Mouse (Mus musculus) G1E (cell line): Measurements from ENCODE around the gene Cd28. TPM values are rescaled to one million over a fixed set of nuclear protein-coding genes. Genes with fewer than 3 reads are reported as not detected.

Experiments used
- ATAC-seq: 2 replicates; pipeline ENCODE4 v1.8.0; 2016; ENCODE audit warnings: mild to moderate bottlenecking; ENCODE audit not compliant: insufficient number of reproducible peaks, poor library complexity, low FRiP score, severe bottlenecking; ENCODE audit errors: extremely low read depth
- DNase-seq: peaks from one replicate; pipeline ENCODE4 v3.0.0; 2012; ENCODE audit warnings: low spot score
- H3K27me3 ChIP-seq: 2 replicates; pipeline ENCODE4 v1.6.1; 2012; ENCODE audit warnings: mild to moderate bottlenecking, low read length, inconsistent platforms; ENCODE audit not compliant: insufficient read depth
- H3K36me3 ChIP-seq: replicated peaks from 2 replicates; pipeline ENCODE3; 2012; ENCODE audit warnings: mild to moderate bottlenecking, inconsistent platforms
- H3K4me1 ChIP-seq: 2 replicates; pipeline ENCODE4 v1.6.1; 2012; ENCODE audit warnings: low read depth, low read length, inconsistent platforms, mixed read lengths; ENCODE audit not compliant: insufficient read depth
- H3K4me3 ChIP-seq: 2 replicates; pipeline ENCODE4 v1.5.1; 2012; ENCODE audit warnings: low read depth, mild to moderate bottlenecking, inconsistent platforms, low read length, moderate library complexity, mixed read lengths
- H3K9me3 ChIP-seq: replicated peaks from 2 replicates; pipeline ENCODE4 v1.6.1; 2012; ENCODE audit warnings: inconsistent platforms
- CTCF ChIP-seq: IDR thresholded peaks from 2 replicates; pipeline ENCODE4 v1.5.1; 2012; ENCODE audit warnings: low read depth, low read length, inconsistent platforms, mixed read lengths
- GATA1 ChIP-seq: IDR thresholded peaks from 2 replicates; pipeline ENCODE4 v1.6.1; 2012; ENCODE audit warnings: borderline replicate concordance, low read length, inconsistent platforms, mixed read lengths
- GATA2 ChIP-seq: IDR thresholded peaks from 2 replicates; pipeline ENCODE4 v1.6.1; 2012; ENCODE audit warnings: low read depth, low read length, inconsistent platforms, borderline replicate concordance
- POLR2AphosphoS5 ChIP-seq: IDR thresholded peaks from 2 replicates; pipeline ENCODE4 v1.6.1; 2012; ENCODE audit warnings: low read depth, low read length, inconsistent platforms; ENCODE audit not compliant: insufficient replicate concordance
- TAL1 ChIP-seq: conservative IDR thresholded peaks from 2 replicates; pipeline ENCODE4 v1.6.1; 2012; ENCODE audit warnings: low read depth, low read length, inconsistent platforms, mixed read lengths
- polyA plus RNA-seq: library from polyadenylated mRNA; stranded (reverse); fragments of >175 nt; gene quantifications from 2 replicates; pipeline ENCODE4 v1.2.3, GENCODE M21; 2012
- total RNA-seq, 2 experiments: library from RNA; stranded (forward) in 1 of 2; stranded (reverse) in 1 of 2; fragments of 200-1000 nt in 1 of 2; fragments of >200 nt in 1 of 2; fragmentation: Nextera tagmentation in 1 of 2; gene quantifications; 2 replicates each; pipeline ENCODE4 v1.2.3; 2014 to 2017

Gene Cd28
- total and polyA plus RNA-seq, 3 experiments, result 0.27 TPM; not detected in 2

- H3K36me3 ChIP-seq, result no peaks in the 10 kb centered on the region
- H3K27me3 ChIP-seq, result no peaks in the 10 kb centered on the region
- H3K9me3 ChIP-seq, result peaks cover 4% of the 10 kb centered on the region; the same call in 1 of the 2 replicates
- ATAC-seq, result no peak
- no peaks in the 10 kb centered on the region for H3K4me1 ChIP-seq
- DNase-seq, result no peak
- no peak overlapping the region for H3K4me3 ChIP-seq
- TF ChIP-seq TAL1 (no peak), CTCF (no peak), GATA1 (no peak), POLR2AphosphoS5 (no peak)
Measured at GRCm38 (mm10) chr1:60735072-60735907, 18.7 kb downstream of the Cd28 start.

DNA sequence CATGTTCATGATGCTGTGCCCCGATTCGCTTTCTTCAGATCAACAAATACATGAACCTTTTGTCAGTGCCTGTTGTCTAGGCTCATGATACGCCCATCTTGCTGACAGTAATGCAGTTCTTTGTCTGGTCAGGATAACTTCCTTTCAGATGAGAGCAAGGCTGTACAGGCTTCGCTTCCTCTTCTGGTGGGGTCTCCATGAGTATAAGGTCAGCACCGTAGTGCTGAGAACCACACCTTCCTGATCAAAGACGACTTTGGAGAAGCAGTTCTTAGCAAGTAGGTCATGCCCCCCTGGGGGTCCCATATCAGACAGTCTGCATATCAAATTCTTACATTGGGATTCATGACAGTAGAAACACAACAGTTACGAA is 19.3 kb downstream of the Cd28 start:
- DNase-seq (no peak), ATAC-seq (no peak)
- Histone ChIP-seq H3K9me3 (peaks cover 4% of the 10 kb centered on the region; the same call in 1 of the 2 replicates), H3K36me3 (no peaks in the 10 kb centered on the region), H3K27me3 (no peaks in the 10 kb centered on the region), H3K4me3 (no peak overlapping the region), H3K4me1 (no peaks in the 10 kb centered on the region)
- TF ChIP-seq GATA1, result no peak
- no peak for TF ChIP-seq GATA2
- no peak for TF ChIP-seq CTCF
- no peak for TF ChIP-seq POLR2AphosphoS5
- TF ChIP-seq TAL1, result no peak

DNA sequence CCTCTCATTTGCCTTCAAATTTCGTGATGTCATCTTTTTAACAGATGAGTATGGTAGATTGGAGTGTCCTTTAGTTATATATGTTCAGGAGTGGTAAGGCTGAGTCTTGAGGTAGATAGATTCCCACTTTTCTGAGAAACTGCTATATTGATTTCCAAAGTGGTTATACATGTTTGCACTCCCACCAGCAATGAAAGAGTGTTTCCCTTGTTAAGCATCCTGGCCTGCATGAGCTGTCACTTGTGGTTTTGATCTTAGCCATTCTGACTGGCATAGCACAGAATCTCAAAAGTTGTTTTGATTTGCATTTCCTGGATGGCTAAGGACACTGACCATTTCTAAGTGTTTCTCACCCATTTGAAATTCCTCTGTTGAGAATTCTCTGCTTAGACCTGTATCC is 27.7 kb downstream of the Cd28 start:
- Histone ChIP-seq H3K27me3 (no peaks in the 10 kb centered on the region), H3K4me3 (no peak overlapping the region), H3K36me3 (no peaks in the 10 kb centered on the region), H3K4me1 (no peaks in the 10 kb centered on the region), H3K9me3 (no peaks in the 10 kb centered on the region)
- no peak for DNase-seq
- TF ChIP-seq TAL1 (no peak), CTCF (no peak), GATA1 (no peak), GATA2 (no peak), POLR2AphosphoS5 (no peak)
- ATAC-seq, result no peak

GRCm38 (mm10) chr1:60745664-60746063 is 29.1 kb downstream of the Cd28 start:
- TF ChIP-seq CTCF, result no peak
- no peak for TF ChIP-seq POLR2AphosphoS5
- TF ChIP-seq GATA1, result no peak
- no peak for TF ChIP-seq TAL1
- TF ChIP-seq GATA2, result no peak
- Histone ChIP-seq H3K36me3 (no peaks in the 10 kb centered on the region), H3K9me3 (no peaks in the 10 kb centered on the region), H3K4me3 (no peak overlapping the region), H3K4me1 (no peaks in the 10 kb centered on the region), H3K27me3 (no peaks in the 10 kb centered on the region; the same call in 1 of the 2 replicates)
- DNase-seq (no peak), ATAC-seq (no peak)

DNA sequence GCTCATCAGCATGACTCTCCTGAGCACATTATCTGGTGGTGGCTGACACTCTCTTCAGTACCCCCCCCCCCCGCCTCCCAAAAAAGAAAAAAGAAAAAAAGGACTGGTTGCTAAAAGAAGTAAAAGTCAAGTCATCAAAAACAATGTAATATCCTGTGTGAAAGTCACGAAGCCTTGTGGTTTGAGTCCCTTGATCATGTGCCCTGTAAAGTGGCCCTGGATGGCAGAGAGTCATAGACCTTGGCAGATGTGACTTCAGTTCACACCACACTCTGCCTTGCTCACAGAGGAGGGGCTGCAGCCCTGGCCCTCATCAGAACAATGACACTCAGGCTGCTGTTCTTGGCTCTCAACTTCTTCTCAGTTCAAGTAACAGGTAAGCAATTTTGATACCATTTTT is 29.6 kb downstream of the Cd28 start:
- Histone ChIP-seq H3K9me3 (no peaks in the 10 kb centered on the region), H3K4me1 (no peaks in the 10 kb centered on the region), H3K36me3 (no peaks in the 10 kb centered on the region), H3K27me3 (no peaks in the 10 kb centered on the region; the same call in 1 of the 2 replicates), H3K4me3 (no peak overlapping the region)
- no peak for ATAC-seq
- DNase-seq, result no peak
- TF ChIP-seq CTCF (no peak), POLR2AphosphoS5 (no peak), GATA2 (no peak), TAL1 (no peak), GATA1 (no peak)

DNA sequence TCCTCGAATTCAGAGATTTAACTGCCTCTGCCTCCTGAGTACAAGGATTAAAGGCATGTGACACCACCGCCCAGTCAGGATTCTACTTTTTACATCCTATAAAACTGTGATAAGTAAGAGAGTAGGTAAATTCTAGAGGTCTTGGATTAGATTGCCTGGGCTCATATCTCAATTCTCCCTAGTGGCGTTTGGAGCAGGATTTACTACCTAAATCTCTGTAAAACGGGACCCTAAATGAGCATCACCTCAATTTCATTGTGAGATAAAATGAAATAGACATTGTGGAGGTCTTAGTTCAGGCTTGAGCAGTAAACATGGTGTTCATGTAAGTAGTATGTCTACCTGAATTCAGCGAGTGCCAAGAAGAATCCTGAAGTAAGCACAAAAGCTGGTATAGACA is 30.3 kb downstream of the Cd28 start:
- Histone ChIP-seq H3K4me3 (no peak overlapping the region), H3K9me3 (no peaks in the 10 kb centered on the region), H3K27me3 (no peaks in the 10 kb centered on the region; the same call in 1 of the 2 replicates), H3K4me1 (no peaks in the 10 kb centered on the region), H3K36me3 (no peaks in the 10 kb centered on the region)
- no peak for TF ChIP-seq POLR2AphosphoS5
- TF ChIP-seq CTCF, result no peak
- no peak for TF ChIP-seq GATA1
- no peak for TF ChIP-seq GATA2
- TF ChIP-seq TAL1, result no peak
- DNase-seq (no peak), ATAC-seq (no peak)
